Mouse (Mus musculus) layer of hippocampus, adult 18-20 months (tissue): ENCODE measurements around the gene Sox5. TPM values are rescaled to one million over a fixed set of nuclear protein-coding genes. Genes with fewer than 3 reads are reported as not detected.

Experiments
- DNase-seq, 2 experiments: peaks; one replicate each; pipeline ENCODE4 v3.0.0; 2022; ENCODE audit warnings: low spot score in 2 of 2
- total RNA-seq, 2 experiments: library from RNA; stranded (reverse); gene quantifications; 2 replicates each; pipeline ENCODE4 v1.2.3; 2021

The Sox5 gene
- total RNA-seq, 2 experiments from 2014 or later, result 31.3 to 37.0 TPM

GRCm38 (mm10) chr6:144584074-144584840 lies 197.5 kb downstream of the Sox5 start:
- no peak for DNase-seq

GRCm38 (mm10) chr6:144579301-144579700 lies 202.5 kb downstream of the Sox5 start:
- DNase-seq, result no peak

DNA sequence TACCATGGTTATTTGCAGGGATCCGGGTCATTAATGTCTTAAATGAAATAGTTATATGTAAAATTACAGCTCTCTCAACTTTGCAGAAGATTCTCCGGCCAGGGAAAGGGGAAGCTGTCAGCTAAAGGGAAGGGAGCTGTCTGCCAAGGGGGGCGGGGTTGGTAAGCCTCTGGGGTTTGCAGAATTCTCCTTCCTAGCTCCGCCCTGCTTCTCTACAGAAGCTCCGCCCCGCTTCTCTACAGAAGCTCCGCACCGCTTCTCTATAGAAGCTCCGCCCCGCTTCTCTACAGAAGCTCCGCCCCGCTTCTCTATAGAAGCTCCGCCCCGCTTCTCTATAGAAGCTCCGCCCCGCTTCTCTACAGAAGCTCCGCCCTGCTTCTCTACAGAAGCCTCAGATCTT lies 210.9 kb downstream of the Sox5 start:
- DNase-seq, result no peak

DNA sequence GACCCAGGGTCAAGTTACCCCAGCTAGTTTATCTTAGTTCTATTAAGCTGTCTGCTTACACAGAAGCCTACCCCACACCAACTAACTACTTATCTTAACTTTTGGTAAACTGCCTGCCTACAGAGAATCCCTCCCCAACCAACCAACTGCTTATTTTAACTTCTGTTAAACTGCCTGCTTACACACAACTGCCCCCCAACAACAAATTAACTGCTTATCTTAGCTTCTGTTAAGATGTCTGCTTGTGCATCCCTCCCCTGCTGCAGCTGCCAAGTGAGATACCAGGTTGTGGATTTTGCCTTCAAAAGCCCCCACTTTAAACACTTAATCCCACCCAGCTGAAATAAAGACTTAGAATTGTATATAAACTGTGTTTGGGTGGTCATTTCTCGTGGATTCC lies 215.9 kb downstream of the Sox5 start:
- no peak for DNase-seq

DNA sequence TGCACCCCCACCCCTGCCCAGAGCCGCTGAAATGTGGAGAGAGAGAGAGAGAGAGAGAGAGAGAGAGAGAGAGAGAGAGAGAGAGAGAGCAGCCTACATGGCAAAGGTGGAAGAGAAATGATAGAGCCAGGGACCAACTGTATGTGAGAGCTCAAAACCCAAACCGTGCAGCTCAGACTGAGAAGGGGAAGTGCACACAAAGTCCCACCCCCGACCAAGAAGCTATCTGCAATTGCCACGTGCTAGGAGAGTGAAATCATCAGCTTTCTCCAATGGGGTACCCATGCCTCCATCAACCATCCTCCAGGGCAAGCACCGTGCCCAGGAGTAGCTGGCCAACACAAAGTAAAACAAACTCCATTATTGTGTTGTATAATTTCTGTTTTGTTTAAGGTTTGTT lies 220.1 kb downstream of the Sox5 start:
- DNase-seq, result no peak

- no peak for DNase-seq
Measured at GRCm38 (mm10) chr6:144560211-144560610, 221.6 kb downstream of the Sox5 start.

DNA sequence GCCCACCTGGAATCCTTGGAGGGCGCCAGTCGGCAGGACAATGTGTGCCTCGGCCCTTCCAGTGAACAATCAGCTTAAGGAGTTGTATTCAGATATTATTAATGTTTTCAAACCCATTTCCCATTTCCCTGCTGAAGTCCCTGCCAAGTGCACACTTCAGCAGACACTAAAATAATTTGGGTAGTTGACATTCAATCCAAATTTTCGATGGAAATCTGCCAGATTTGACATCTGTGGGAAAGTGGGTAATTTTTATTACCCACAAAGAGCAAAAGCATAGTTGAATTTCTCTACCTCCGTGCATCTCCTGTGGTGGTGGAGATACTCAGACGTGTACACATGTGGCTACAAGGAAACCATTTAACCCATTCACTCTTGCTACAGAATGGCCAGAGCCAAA lies 228.3 kb downstream of the Sox5 start:
- peak; percentile 11 to 53 for DNase-seq

- DNase-seq, result no peak
Measured at GRCm38 (mm10) chr6:144548991-144549390, 232.8 kb downstream of the Sox5 start.

- DNase-seq, result no peak
Measured at GRCm38 (mm10) chr6:144547141-144547540, 234.6 kb downstream of the Sox5 start.

DNA sequence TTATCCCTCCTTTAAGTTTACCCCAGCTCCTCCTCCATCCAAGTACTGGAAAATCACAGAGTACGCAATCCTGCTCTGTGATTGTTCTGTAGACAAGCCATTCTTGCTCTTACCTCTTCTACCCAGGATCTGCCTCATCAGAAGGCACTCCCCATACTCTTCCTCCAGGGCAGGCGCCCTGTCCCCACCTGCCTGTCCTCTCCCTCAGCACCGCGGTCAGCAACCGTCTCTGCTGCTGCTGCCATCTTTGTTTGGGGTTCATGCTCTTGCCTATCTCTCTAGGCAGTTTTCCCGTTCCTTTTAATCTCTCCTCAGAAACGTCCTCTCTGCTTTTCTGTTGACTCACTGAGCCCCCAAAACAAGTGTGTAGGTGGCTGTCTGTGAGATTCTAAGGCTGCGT lies 236.2 kb downstream of the Sox5 start:
- no peak for DNase-seq

DNA sequence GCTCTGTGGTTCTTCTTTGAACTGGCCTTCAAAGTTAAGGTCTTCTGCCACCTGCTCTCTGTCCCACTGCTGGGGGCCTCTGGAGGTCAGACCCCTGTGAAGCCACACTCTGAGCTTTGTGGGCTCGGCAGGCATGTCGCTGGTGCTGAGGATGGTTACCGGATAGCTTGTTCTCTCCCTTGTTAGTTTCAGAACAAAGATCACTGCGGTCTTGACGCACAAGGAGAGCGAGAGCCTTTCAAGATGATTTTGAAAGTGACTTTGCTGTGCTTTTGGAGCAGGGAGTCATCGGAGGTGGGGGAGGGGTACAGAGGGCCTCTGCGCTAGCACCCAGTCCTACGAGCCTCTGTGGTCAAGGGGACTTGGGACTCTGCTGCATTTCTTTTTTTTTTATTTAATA lies 240.5 kb downstream of the Sox5 start:
- no peak for DNase-seq

GRCm38 (mm10) chr6:144539439-144540192 lies 242.2 kb downstream of the Sox5 start:
- no peak for DNase-seq

DNA sequence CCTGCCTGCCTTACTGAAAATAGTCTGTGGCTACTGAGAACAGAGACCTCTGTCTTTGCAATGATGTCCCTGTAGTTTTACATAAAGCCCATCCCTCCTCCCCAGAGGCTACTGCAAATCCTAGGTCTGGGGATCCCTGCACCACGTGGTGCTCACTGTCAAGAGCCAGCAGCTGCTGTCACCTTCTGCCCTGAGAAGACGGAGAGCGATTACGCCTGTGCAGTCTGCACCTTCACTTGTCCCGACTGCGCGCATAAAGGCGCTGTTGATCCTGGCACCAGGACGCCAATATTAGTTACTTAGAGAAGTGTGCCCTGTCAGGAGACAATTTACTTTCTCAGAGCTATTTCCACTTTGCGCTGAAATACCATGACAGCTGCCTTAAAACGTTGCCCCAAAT lies 258.3 kb downstream of the Sox5 start:
- no peak for DNase-seq

DNA sequence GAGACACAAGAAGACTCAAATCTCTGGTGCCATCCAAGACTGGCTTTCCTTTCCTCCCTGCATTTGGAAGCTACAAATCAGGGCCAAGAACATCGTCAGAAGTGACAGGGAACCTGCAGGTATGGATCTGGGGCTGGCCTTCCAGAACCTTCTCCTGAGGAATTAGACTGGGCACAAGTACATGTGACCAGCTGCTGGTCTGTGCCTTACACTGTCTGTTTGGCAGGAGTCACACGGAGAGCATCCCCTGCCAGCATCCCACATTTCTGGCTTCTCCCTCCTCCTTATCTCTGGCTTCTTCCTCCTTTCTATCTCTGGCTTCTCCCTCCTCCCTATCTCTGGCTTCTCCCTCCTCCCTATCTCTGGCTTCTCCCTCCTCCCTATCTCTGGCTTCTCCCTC lies 263.0 kb downstream of the Sox5 start:
- DNase-seq, result no peak

DNA sequence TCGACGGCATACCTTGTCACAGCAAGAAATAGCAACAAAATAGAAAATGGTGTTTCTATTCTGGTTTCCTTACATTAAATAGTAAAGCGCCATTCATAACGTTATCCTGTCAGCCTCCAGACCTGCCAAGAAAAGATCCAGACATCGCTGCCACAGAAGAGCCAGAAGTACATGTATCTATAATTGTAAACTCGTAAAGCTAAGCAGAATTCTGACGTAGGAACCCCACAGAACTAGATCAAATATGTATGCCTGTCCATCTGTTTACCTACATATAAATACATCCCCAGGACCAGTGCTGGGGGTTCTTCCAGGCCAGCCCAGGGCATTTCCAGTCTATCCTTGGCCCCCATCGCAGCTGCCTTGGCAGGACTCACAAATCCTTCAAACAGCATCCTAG lies 265.9 kb downstream of the Sox5 start:
- DNase-seq, result no peak

- no peak for DNase-seq
Measured at GRCm38 (mm10) chr6:144513761-144514160, 268.0 kb downstream of the Sox5 start.

- DNase-seq, result peak in 1 of 2 experiments; percentile 18
Measured at GRCm38 (mm10) chr6:144511925-144512324, 269.9 kb downstream of the Sox5 start.

- no peak for DNase-seq
Measured at GRCm38 (mm10) chr6:144510147-144510546, 271.6 kb downstream of the Sox5 start.

- DNase-seq, result no peak
Measured at GRCm38 (mm10) chr6:144504197-144504551, 277.6 kb downstream of the Sox5 start.

DNA sequence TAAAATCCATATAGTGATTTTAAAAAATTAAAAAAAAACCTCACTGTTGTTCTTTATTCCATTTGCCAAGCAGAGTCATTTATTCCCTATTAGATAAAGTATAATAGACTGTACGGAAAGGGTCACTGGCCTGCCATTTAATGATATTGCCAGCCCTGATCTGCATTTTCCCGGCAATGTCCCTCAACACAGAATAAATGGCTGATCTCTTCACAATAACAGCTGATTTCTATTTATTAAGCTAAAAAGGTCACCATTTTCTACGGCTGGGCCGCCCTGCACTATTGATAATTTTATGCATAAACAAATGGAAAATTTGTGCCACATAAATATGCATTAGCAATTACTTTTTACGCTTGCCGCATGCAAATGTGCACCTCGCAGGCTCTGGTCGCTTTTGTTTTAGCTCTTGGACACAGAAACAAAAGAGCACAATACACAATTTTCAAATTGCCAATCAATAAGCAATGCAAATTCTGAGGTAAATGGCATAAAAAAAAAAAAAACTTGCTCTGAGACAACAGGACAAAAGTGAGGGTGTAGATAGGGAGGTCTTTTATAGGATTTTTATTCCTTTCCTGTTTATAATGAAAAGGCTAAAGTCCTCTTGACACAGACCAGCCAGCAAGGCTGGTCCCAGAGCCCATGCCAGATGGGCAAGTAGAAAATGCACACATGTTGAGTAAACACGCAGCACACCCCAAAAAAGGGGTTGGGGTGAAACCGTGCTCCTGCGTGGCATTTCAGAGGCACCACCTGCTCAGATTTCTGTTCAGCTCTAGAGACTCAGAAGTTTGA lies 278.2 kb downstream of the Sox5 start:
- DNase-seq, result no peak

DNA sequence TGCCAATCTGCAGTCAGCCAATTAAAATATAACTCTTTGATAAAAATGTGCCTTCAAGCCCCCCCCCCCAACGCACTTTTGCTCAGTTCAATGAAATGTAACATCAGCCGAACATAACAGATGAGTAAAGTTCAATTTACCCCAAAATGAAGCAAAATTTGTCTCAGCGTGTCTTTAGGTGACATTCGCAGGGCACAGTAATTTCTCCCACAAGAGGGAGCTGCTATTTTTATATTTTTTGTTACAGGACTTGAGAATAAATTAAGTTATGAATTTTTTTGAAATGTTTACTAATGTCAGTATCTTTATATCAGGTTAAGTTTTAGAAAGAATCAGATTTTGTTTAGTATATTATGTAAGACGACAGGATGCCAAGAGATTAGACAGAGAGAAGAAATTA lies 280.3 kb downstream of the Sox5 start:
- no peak for DNase-seq

- DNase-seq, result no peak
Measured at GRCm38 (mm10) chr6:144498177-144498576, 283.6 kb downstream of the Sox5 start.
